Mouse (Mus musculus) MEL (cell line): ENCODE results near the gene Ugt1a6b.

Source experiments
- GATA1 ChIP-seq: IDR thresholded peaks from 2 replicates; pipeline ENCODE4 v1.6.1; 2011; ENCODE audit warnings: low read depth, low read length, improper control_type of control experiment
- HCFC1 ChIP-seq: IDR thresholded peaks from 2 replicates; pipeline ENCODE4 v1.6.1; 2012; ENCODE audit warnings: low read depth, mild to moderate bottlenecking, inconsistent platforms, low read length, improper control_type of control experiment, moderate library complexity
- NELFE ChIP-seq: IDR thresholded peaks from 2 replicates; pipeline ENCODE4 v1.6.1; 2011; ENCODE audit warnings: low read depth, low read length, improper control_type of control experiment

DNA sequence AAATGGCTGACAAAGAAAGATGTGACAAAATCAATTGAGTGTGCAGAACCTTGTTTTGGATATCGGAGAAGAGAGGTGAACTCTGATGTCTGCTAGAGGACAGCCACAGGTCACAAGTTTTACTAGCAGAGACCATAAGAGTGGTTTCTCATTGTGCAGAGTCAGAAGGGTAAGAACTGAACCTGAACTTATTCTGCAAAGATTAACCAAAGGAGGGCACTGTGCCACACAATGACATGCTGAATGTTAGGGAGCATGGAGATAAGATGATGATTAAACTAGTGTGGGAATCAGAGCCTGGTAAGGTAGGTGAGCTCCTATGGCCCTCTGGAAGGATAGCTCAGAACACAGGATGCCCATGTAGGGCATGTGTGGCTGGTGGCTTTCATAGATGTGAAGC, 92.6 kb downstream of the Ugt1a6b start:
- TF ChIP-seq HCFC1, result no peak
- no peak for TF ChIP-seq GATA1
- no peak for TF ChIP-seq NELFE
